Mouse (Mus musculus): Measurements from ENCODE around the gene Hmox2.

The Hmox2 gene

GRCm38 (mm10) chr16:4777905-4778609 lies 51.9 kb downstream of the Hmox2 start:
- ATAC-seq (ENCODE audit: insufficient number of reproducible peaks, low FRiP score, low TSS enrichment) = 0 out of 2 replicates have a peak, but pooled peaks have one; percentile 31

DNA sequence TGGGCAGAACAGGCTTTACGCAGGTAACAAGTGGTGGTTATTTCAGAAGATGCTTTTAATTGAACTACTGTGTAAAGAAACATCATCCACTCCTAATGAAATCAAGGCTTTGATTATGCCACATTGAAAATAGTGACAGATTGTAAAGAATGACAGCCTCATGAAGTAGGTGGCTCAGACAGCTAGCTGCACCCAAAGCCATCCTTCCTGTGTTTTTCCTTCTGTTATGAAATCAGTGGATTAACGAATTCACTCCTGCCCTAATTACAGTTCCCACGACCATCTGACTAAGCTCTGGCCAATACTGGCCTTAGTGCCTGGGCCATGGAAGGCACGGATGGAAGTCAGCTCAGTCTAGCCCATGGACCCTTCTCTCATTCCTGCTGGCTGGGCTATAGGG lies 52.8 kb downstream of the Hmox2 start:
- ATAC-seq (ENCODE audit: insufficient number of reproducible peaks, low FRiP score, low TSS enrichment) = no peak

DNA sequence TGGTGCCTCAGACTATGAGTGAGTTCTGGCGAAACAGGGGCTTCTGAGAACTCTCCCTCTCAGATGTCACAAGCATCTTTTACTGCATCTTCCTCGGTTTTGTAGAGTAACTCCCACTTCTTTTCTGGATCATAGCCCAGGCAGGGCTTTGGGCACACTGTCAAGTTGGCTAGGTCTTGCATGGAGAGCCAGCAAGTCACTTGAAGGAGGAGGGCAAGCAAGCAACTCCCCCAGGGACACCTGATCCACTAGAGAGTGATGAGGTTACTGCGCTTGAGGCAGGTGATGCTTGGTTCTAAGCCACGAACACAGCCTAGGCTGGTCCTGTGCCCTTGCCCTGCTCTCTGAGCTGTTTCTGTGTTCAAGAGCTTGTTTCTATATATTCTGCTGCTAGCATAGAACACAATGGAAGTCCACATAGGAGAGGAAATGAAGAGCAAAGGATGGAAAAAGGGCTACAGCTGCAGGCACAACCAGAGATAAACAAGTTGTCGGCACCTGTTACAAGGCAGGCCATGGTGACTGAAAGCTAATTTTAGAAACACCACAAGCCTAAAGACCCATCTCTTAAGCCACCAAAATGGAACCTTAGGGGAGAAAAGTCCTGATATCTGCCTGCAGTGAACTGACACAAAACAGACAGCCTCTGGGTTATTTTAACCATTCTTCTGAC lies 55.5 kb downstream of the Hmox2 start:
- peak; percentile 40; the same call in 1 of the 2 replicates for ATAC-seq (ENCODE audit: insufficient number of reproducible peaks, low FRiP score, low TSS enrichment)

DNA sequence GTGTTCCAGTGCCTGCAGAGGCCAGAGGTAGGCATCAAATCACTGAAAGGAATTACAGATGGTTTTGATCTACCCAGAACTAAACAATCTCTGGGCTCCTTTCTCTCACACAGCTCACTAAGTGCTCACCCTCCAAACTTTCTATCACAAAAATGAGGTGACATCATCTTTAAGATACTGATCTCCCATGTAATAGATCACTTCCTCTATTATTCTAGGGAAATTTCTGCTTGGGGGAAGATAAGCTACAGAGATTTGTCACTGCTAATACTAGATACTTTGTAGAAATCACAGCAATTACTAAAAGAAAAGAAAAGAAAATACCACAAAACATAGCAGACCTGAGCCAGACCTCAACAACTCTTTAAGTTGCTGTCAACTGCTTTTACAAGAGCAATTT lies 56.4 kb downstream of the Hmox2 start:
- no peak for ATAC-seq (ENCODE audit: insufficient number of reproducible peaks, low FRiP score, low TSS enrichment)

DNA sequence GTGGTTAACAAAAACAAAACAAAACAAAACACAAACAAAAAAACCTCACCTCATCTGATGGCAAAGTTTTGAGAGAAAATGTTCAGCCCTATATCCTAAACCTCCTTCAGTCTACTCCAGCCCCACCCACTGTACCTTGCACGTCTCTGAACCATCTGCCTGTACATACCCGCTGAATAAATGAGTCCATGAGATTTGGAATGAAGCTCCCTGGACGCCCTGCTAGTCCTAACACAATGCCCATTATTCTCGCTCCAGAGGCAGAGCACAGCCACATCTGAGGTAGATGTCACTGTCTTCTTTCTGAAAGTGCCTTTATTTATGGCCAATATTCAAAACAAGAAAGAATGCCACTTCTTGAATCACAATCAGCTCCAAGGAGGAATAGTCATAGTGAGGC lies 59.5 kb downstream of the Hmox2 start:
- ATAC-seq (ENCODE audit: insufficient number of reproducible peaks, low FRiP score, low TSS enrichment) = no peak

- ATAC-seq (ENCODE audit: insufficient number of reproducible peaks, low FRiP score, low TSS enrichment) = no peak
Observed at GRCm38 (mm10) chr16:4788176-4788575, 62.0 kb downstream of the Hmox2 start.

- ATAC-seq (ENCODE audit: insufficient number of reproducible peaks, low FRiP score, low TSS enrichment) = peak; percentile 16; the same call in 1 of the 2 replicates
Observed at GRCm38 (mm10) chr16:4789311-4789768, 63.2 kb downstream of the Hmox2 start.

- peak; percentile 96 for ATAC-seq (ENCODE audit: insufficient number of reproducible peaks, low FRiP score, low TSS enrichment)
Observed at GRCm38 (mm10) chr16:4789810-4790559, 63.8 kb downstream of the Hmox2 start, which contains the start of gene Cdip1. Cdip1 (minus strand) TSS chr16:4790292.

- ATAC-seq (ENCODE audit: insufficient number of reproducible peaks, low FRiP score, low TSS enrichment) = no peak
Observed at GRCm38 (mm10) chr16:4791332-4791731, 65.2 kb downstream of the Hmox2 start.

DNA sequence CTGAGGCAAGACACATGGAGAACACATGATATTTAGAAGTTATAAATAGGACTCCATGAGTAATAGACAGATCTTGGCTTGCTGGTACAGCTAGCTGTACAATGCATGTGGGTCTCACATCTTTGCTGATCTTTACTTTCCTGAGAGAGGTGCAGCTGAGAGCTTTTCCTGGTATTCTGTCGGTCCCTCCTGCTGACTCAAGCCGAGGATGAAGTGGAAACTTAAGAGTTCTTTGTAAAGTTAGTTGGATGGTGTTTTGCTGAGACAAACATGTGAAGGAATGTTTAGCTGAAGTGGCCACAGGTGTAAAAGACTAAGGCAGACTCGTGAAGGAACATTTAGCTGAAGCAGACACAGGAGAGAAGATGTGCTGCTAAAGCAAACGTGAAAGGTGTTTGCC lies 70.5 kb downstream of the Hmox2 start:
- ATAC-seq (ENCODE audit: insufficient number of reproducible peaks, low FRiP score, low TSS enrichment) = no peak

Measured in cerebellum, adult (tissue).